Mouse (Mus musculus) brain, adult 2 months (tissue): ENCODE data around the gene Snx27.

Experiments
- DNase-seq: peaks from one replicate; pipeline ENCODE4 v3.0.0; 2011; ENCODE audit warnings: low read depth, low spot score

Snx27 gene

GRCm38 (mm10) chr3:94477444-94477843, 105.1 kb downstream of the Snx27 start:
- DNase-seq, result peak; percentile 91

- DNase-seq, result no peak
These were observed 106.0 kb downstream of the Snx27 start for GRCm38 (mm10) chr3:94476301-94477035.

DNA sequence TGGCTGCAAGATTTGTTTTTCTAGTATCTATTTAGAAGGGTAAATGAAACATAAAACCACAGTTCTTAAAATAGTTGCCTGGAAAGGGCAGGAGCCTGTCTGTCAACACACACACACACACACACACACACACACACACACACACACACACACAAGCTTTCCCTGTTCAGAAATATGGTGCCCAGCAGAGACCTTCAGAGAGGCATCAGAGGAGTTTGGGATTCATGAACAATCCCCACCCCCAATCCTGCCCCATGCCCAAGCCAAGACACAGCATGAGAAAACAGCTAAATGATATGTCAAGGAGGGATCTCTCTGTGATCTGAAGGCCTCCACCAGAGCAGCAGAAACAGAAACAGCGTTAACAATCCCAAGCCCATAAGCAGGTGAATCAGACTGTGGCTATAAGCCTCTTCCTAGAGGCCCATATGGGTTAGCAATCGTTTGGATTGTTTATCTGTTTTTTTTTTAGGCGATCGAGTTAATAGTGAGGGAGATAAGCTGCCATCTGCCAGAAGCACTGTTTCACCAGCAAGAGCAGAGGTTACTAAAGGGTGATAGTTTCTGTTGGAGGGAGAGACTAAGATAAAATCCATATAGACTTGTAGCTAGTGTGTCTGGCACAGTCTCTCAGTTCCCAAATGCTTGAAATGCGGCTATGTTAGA, 108.8 kb downstream of the Snx27 start:
- DNase-seq, result no peak

DNA sequence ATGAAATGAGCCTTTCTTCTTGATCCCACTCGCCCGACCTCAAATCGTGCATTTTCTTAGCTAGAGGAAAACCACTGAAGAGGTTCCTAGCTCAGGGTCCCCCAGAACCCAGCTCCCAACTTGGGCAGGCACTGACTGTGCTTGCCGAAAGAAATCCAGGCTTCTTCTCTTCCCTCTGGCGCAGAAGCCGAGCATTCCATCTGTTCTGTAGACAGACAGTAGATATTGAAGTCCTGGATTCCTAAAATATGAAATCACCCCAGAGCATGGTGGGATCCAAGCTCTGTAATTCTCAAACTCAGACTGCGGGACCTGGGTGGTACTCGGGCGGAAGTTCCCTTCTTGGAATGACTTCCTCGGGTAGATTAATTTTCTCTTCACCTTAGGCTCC, 109.4 kb downstream of the Snx27 start:
- no peak for DNase-seq

GRCm38 (mm10) chr3:94472447-94473114, 109.9 kb downstream of the Snx27 start:
- DNase-seq, result no peak

DNA sequence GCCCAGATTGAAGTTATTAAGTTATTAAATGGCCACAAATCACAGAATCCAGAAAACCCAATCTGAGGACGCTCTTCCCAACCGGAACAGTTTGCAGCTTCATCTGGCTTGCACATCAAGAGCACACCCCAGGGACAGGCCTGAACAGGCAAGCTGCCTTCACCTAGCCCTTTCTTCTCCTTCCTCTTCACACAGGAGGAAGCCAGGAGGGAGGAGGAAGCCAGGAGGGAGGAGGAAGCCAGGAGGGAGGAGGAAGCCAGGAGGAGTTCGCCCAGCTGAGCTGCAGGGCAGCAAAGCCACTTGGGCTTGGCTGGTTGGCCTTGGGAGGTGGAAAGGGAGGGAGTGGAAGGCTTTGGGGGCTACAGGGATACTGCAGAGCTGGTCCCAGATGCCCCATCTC, 113.6 kb downstream of the Snx27 start:
- DNase-seq, result no peak

GRCm38 (mm10) chr3:94465632-94466430, 116.7 kb downstream of the Snx27 start:
- DNase-seq, result peak; percentile 91

GRCm38 (mm10) chr3:94463926-94464578, 118.5 kb downstream of the Snx27 start:
- peak; percentile 85 for DNase-seq

DNA sequence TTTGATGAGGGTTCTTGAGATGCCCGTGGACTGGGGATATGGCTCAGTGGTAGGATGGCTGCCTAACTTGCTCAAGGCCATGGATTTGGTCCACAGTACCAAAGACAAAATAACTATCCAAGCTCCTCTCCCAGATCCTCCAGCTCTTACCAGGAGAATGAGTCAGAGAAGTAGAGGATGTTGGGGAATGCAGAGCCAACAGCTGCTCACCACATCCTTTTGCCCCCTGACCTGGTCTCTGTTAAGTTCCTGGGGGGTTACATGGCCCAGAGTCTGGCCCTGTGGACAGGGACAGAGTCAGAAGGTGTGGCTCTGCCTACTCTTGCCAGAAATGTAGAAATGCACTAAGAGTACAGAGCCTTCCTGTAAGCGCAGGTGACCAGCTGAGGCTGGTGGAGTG, 122.7 kb downstream of the Snx27 start:
- DNase-seq, result no peak

GRCm38 (mm10) chr3:94457055-94457454, 125.5 kb downstream of the Snx27 start:
- DNase-seq, result no peak

GRCm38 (mm10) chr3:94456529-94457000, 126.0 kb downstream of the Snx27 start:
- peak; percentile 96 for DNase-seq

GRCm38 (mm10) chr3:94449377-94449776, 133.1 kb downstream of the Snx27 start:
- DNase-seq, result no peak
